Mouse (Mus musculus) liver, adult 2 months (tissue): ENCODE data around the gene St3gal2. TPM values are rescaled to one million over a fixed set of nuclear protein-coding genes. Genes with fewer than 3 reads are reported as not detected.
"Not testable (repeated sequence)": the region's sequence is repeated elsewhere in the genome, so short reads cannot be mapped to it uniquely, and the experiment has no call there.

Experiments
- DNase-seq: peaks from one replicate; pipeline ENCODE4 v3.0.0-alpha.2; 2011; ENCODE audit warnings: low read depth, low spot score; ENCODE audit errors: extremely low read depth
- H3K27ac ChIP-seq: fragments of 200-500 bp; replicated peaks from 2 replicates; pipeline ENCODE4 v1.5.1; 2012; ENCODE audit warnings: low read depth, mild to moderate bottlenecking, control low read depth, inconsistent platforms, low read length; ENCODE audit not compliant: insufficient read depth
- H3K27me3 ChIP-seq: fragments of 200-500 bp; 2 replicates; pipeline ENCODE4 v1.6.1; 2012; ENCODE audit warnings: mild to moderate bottlenecking, moderate library complexity, low read length, inconsistent platforms; ENCODE audit not compliant: control insufficient read depth, insufficient read depth
- H3K36me3 ChIP-seq: fragments of 200-500 bp; 2 replicates; pipeline ENCODE4 v1.6.1; 2012; ENCODE audit warnings: low read length, inconsistent platforms; ENCODE audit not compliant: control insufficient read depth, insufficient read depth
- H3K4me1 ChIP-seq: fragments of 200-500 bp; 2 replicates; pipeline ENCODE4 v1.6.1; 2011; ENCODE audit warnings: low read length; ENCODE audit not compliant: control insufficient read depth, insufficient read depth
- H3K4me3 ChIP-seq: fragments of 200-500 bp; 2 replicates; pipeline ENCODE4 v1.5.1; 2011; ENCODE audit warnings: low read depth, mild to moderate bottlenecking, control low read depth, low read length, moderate library complexity; ENCODE audit not compliant: insufficient read depth
- H3K79me2 ChIP-seq: fragments of 200-500 bp; 2 replicates; pipeline ENCODE4 v1.6.1; 2012; ENCODE audit warnings: inconsistent platforms, mild to moderate bottlenecking, low read length, moderate library complexity; ENCODE audit not compliant: control insufficient read depth, insufficient read depth
- H3K9ac ChIP-seq: fragments of 200-500 bp; 2 replicates; pipeline ENCODE4 v1.6.1; 2012; ENCODE audit warnings: low read depth, mild to moderate bottlenecking, control low read depth, inconsistent platforms, low read length
- CTCF ChIP-seq: fragments of 200-500 bp; IDR thresholded peaks from 2 replicates; pipeline ENCODE4 v1.5.1; 2011; ENCODE audit warnings: low read depth, low read length, control low read depth
- POLR2A ChIP-seq: fragments of 200-500 bp; IDR thresholded peaks from 2 replicates; pipeline ENCODE4 v1.6.1; 2011; ENCODE audit warnings: low read length, control low read depth; ENCODE audit not compliant: insufficient read depth; ENCODE audit errors: extremely low read depth
- WGBS: fragments of 180-500 bp; shearing (Covaris S2); methylation state at CpG from one replicate; pipeline ENCODE4 v1.1.7; 2018; 5-methylcytosine and 5-hydroxymethylcytosine counted together
- polyA plus RNA-seq: library from polyadenylated mRNA; depleted of rRNA; stranded (reverse); fragments of >200 nt; gene quantifications from 2 replicates; pipeline ENCODE4 v1.2.3, GENCODE M21; 2012
- total RNA-seq: library from RNA; depleted of rRNA; stranded (reverse); fragments of >200 nt; gene quantifications from 2 replicates; pipeline ENCODE4 v1.2.3, GENCODE M21; 2014

St3gal2 gene
- total and polyA plus RNA-seq, 2 experiments, result 0.83 to 1.5 TPM

- WGBS, result 86% methylated on average over 8 of the region's 8 CpGs
- TF ChIP-seq CTCF (no peak), POLR2A (no peak)
- Histone ChIP-seq H3K27ac (no peak overlapping the region), H3K4me1 (no peaks in the 10 kb centered on the region), H3K79me2 (no peaks in the 10 kb centered on the region), H3K27me3 (no peaks in the 10 kb centered on the region), H3K36me3 (no peaks in the 10 kb centered on the region), H3K9ac (no peak overlapping the region), H3K4me3 (no peak overlapping the region)
- no peak for DNase-seq
Measured at GRCm38 (mm10) chr8:110925691-110926140, 6.0 kb downstream of the St3gal2 start.

- no peaks in the 10 kb centered on the region for H3K4me1 ChIP-seq
- H3K79me2 ChIP-seq, result no peaks in the 10 kb centered on the region
- no peak for DNase-seq
- no peaks in the 10 kb centered on the region for H3K27me3 ChIP-seq
- H3K36me3 ChIP-seq, result no peaks in the 10 kb centered on the region
- TF ChIP-seq CTCF, result no peak
- no peak for TF ChIP-seq POLR2A
- no peak overlapping the region for H3K9ac ChIP-seq
- no peak overlapping the region for H3K4me3 ChIP-seq
- 78% methylated on average over 5 of the region's 5 CpGs for WGBS
- no peak overlapping the region for H3K27ac ChIP-seq
Measured at GRCm38 (mm10) chr8:110926690-110927089, 7.0 kb downstream of the St3gal2 start.

GRCm38 (mm10) chr8:110928435-110928834, 8.7 kb downstream of the St3gal2 start:
- TF ChIP-seq CTCF (no peak), POLR2A (no peak)
- 91% methylated on average over 7 of the region's 7 CpGs for WGBS
- no peak for DNase-seq
- H3K9ac ChIP-seq, result no peak overlapping the region
- H3K36me3 ChIP-seq, result no peaks in the 10 kb centered on the region
- no peaks in the 10 kb centered on the region for H3K79me2 ChIP-seq
- no peaks in the 10 kb centered on the region for H3K27me3 ChIP-seq
- no peaks in the 10 kb centered on the region for H3K4me1 ChIP-seq
- H3K4me3 ChIP-seq, result no peak overlapping the region
- H3K27ac ChIP-seq, result no peak overlapping the region

- Histone ChIP-seq H3K27ac (no peak overlapping the region), H3K79me2 (no peaks in the 10 kb centered on the region), H3K9ac (no peak overlapping the region), H3K4me1 (no peaks in the 10 kb centered on the region), H3K4me3 (no peak overlapping the region), H3K27me3 (no peaks in the 10 kb centered on the region), H3K36me3 (no peaks in the 10 kb centered on the region)
- DNase-seq, result no peak
- 85% methylated on average over 5 of the region's 5 CpGs for WGBS
- TF ChIP-seq CTCF, result no peak
- TF ChIP-seq POLR2A, result no peak
Measured at GRCm38 (mm10) chr8:110929066-110929465, 9.3 kb downstream of the St3gal2 start.

- whole genome bisulfite sequencing, result 92% methylated on average over 8 of the region's 8 CpGs
- not testable (repeated sequence) for DNase-seq, H3K36me3 ChIP-seq, H3K79me2 ChIP-seq, H3K9ac ChIP-seq, H3K27ac ChIP-seq, H3K27me3 ChIP-seq, H3K4me1 ChIP-seq, H3K4me3 ChIP-seq
Measured at GRCm38 (mm10) chr8:110929672-110930071, 9.9 kb downstream of the St3gal2 start.

- Histone ChIP-seq H3K4me1 (no peaks in the 10 kb centered on the region), H3K79me2 (no peaks in the 10 kb centered on the region), H3K9ac (no peak overlapping the region), H3K36me3 (no peaks in the 10 kb centered on the region), H3K27ac (no peak overlapping the region), H3K4me3 (no peak overlapping the region), H3K27me3 (no peaks in the 10 kb centered on the region)
- TF ChIP-seq CTCF (no peak), POLR2A (no peak)
- peak; percentile 10 for DNase-seq
- WGBS, result 68% methylated on average over 12 of the region's 12 CpGs
Measured at GRCm38 (mm10) chr8:110931176-110931939, 11.6 kb downstream of the St3gal2 start.
